Mouse (Mus musculus) layer of hippocampus, adult 8-10 months (tissue): ENCODE measurements around the gene Abcb9. TPM values are rescaled to one million over a fixed set of nuclear protein-coding genes. Genes with fewer than 3 reads are reported as not detected.

Experiments used
- DNase-seq, 2 experiments: peaks; one replicate each; pipeline ENCODE4 v3.0.0; 2022; ENCODE audit warnings: low spot score in 2 of 2
- total RNA-seq, 4 experiments: library from RNA; stranded (reverse); gene quantifications; 2 replicates each; pipeline ENCODE4 v1.2.4; 2022

The Abcb9 gene
- total RNA-seq = 10 to 100 TPM; 29.4 to 33.0 (median 30.4) TPM

DNA sequence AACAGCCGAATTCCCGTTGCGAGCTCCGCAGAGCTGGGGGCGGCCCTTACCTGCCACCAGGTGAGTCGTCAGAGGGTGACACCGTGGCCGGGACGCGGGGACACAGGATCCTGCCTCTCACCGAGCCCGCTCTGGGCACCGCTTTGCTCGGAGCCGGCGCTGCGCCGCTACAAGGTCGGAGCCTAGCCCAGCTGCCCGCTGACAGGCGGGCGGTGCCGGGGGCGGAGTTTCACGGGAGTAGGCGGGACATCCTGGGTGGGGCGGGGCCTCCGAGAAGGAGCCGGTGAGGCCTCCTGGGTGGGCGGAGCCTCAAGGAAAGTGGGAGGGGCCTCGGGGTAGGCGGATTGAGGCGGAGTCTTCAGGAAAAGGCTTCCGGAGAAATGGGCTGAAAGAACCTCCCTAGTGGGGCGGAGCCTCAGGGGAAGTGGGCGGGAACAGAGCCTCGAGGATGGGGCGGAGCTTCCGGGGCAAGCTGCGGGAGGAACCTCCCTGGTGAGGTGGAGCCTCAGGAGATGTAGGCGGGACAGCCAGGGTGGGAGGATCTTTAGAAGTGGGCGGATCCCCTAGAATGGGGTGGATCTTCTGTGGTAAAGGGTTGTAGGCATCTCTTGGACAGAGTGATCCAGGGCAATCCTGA is at the start of gene Abcb9:
Gene Abcb9 (minus strand): TSS at position 203 of the 637 bp plus-strand sequence.
- peak; percentile 95 to 97 for DNase-seq

DNA sequence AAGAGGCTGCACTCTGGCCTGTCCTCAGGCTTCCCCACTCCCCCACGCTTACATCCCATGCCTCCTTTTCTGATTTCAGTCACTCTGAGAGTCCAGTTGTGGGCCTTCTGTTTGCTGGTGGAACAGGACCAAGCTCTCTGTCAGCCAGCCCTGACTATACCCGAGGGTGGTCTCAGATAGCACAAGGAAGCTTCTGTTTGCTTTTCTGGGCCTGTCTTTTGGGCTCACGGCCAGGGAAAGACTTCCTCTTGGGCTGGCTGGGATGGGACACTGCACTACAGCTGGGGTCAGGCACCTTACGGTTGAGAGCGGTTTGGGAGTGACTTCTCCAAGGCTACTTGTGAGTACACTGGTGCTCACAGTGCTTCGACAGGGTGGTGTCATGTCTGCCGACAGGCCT is 42.5 kb upstream of the Abcb9 start:
- no peak for DNase-seq

- DNase-seq = no peak
Observed at GRCm38 (mm10) chr5:124134261-124134660, 38.7 kb upstream of the Abcb9 start.

GRCm38 (mm10) chr5:124125093-124125492 is 29.5 kb upstream of the Abcb9 start:
- no peak for DNase-seq

- no peak for DNase-seq
Observed at GRCm38 (mm10) chr5:124122357-124122756, 26.8 kb upstream of the Abcb9 start.

DNA sequence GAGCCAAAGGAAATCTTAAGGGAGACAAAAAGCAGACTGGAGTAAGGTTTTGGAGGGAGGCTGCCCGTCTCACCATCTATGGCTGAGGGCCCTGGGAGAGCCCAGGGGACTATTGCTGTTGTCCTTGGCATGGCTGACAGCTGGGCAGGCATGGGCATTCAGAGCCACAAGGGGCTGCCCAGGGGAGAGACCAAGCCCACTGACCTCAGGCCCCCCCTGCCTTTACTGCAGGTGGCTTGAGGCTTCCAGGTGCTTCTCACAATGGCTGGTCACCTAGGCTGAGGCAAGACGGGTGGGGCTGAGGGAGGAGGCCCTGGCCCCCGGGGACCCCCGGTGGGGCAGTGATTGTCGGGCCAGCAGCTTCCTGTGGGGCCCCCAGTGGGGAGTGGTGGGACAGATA is 23.6 kb upstream of the Abcb9 start:
- DNase-seq = no peak

DNA sequence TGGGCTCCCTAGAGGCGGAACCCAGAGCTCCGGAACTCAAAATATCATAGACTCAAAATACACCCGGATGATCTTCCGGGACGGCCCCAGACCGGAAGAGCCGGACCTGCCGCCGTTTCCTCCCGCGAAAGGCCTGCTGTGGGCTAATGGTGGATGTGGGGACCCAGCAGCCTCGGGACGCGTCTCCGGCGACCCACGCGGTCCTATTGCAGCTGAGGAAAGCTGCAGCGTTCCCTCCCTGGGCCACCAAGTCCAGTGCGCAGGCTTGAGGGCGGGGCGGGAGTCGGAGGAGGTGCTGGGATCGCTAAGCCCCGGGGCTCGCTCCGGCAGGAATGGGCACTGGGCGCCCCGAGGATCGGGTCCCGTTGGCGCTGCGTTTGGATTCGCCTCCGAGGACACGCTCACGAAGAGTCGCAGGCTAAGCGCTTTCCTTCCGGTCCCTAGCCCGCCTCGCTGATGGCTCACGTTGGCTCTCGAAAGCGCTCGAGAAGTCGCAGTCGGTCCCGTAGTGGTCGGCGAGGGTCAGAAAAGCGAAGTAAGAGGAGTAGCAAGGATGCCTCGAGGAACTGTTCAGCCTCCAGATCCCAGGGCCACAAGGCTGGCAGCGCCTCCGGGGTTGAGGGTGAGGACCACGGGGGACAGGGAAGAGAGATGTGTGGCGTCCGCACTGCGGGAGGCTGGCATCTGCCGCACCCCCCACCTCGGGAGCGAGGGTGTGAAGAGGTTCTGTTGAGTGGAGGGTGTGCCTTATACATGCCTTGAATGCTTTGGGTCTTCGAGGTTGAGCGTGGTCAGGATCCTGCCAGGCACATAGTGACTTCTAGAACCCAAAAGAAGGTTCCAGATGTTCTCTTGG is 20.6 kb upstream of the Abcb9 start, which contains the start of gene Arl6ip4:
Gene Arl6ip4 (plus strand): TSS at position 100 of the 856 bp plus-strand sequence.
- DNase-seq = peak in 1 of 2 experiments; percentile 77

- no peak for DNase-seq
Observed at GRCm38 (mm10) chr5:124115531-124115930, 19.9 kb upstream of the Abcb9 start.

GRCm38 (mm10) chr5:124114276-124115025 is 18.9 kb upstream of the Abcb9 start:
- DNase-seq = no peak

GRCm38 (mm10) chr5:124113030-124113429 is 17.4 kb upstream of the Abcb9 start:
- DNase-seq = peak in 1 of 2 experiments; percentile 52

DNA sequence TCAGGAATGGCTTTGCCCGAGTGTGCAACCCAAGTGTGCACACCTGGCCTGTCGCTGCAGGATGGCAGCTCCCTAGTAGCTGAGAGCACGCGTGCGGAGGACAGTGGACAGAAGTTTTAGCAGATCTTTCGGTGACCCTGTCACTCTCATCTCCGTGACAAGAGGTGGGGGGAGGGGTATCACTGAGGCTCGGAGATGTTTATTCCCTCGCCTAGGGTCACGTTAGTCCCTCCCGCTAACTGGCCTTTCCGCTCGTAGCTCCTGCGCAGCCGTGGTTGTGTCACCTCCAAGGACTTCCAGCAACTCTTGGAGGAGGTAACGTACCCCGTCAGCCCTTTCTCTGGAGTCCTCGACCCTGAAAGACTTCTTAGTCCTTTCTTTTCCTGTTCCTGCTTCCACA is 16.9 kb upstream of the Abcb9 start:
- peak in 1 of 2 experiments; percentile 47 for DNase-seq

DNA sequence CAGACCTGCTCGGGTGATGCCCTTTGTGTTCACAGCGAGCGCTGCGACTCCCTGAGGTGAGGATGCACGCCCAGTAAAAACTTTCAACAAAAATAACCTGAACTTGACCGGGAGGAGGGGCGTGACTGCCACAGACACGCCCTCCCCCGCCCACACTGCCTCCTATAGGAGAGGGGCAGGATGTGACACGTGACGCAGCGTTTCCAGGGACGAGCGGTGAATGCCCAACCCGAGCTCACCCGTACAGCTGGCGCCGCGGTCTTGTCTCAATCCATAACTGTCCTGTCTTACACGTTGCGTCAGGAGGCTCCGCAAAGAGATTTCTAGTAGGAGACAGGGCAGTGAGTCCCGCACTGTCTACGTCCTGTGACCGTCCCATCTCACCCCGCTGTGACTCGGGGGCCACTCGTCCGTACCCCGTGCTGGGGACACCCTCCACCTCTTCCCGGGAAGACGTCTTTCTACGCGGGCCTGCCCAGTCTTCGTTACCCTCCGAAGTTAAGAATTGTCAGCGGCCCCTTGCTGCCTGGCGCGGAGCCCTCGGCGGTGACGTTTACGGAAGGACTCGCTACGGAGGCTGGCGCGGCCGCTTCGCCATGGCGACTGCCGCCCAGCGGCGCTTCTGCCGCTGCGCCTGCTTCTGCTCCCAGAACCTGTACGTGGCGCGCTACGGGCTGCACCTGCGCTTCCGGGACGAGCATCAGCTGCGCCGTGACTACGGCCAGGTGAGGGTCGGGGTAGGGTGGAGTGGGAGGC is 16.3 kb upstream of the Abcb9 start, which contains the start of gene Ogfod2:
Gene Ogfod2 (plus strand): TSS at position 556 of the 756 bp plus-strand sequence.
- peak; percentile 91 to 93 for DNase-seq

GRCm38 (mm10) chr5:124111077-124111741 is 15.6 kb upstream of the Abcb9 start:
- DNase-seq = peak in 1 of 2 experiments; percentile 22

DNA sequence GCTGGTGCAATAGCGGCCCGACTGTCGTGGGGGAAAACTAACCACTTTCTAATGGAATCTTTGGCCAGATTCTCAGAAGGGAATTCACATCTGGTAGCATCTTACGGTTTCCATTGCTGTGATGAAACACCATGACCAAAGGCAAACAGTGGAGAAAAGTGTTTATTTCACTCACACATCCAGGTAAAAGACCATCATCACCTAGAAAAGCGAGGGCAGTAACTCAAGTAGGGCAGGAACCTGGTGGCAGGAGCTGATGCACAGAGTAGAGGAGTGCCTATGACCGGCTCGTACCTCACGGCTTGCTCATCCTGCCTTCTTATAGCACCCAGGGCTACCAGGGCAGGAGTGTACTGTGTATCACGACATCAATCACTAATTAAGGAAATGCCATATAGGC is 8.0 kb upstream of the Abcb9 start:
- no peak for DNase-seq

DNA sequence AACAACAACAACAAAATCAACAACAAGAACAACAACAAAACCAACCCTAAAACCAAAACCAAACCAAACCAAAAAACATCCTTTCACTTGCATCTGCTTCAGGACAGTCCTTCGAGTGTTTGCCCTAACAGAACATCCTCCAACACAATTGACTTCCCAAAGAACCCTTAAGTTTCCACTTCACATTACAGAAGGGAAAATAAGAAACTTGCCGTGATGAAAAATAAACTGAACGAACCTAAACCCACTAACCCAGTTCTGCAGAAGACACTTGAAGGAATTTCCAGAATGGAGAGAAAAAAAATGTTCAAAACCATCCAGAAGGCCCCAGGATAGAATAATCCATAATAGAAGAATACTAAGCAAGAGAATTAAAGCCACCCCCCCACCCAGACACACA is 7.4 kb upstream of the Abcb9 start:
- no peak for DNase-seq

DNA sequence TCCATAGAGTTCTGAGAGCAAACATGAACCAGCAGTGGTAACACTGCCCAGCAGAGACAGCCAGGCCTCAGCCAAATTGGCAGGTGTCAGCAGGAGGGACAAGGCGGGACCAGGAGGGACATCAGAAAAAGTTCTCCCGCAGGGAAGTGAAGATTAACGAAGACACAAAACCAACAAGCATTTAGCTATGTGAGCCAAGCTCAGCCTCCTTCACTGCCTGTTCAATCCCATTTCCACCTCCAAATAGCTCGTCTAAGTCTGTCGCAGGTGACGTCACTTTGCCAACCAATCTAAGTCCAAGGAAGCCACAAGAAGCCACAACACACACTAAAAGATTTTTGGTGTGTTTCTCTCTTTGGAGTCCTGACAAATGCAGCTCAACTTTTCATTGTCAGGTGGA is 6.7 kb upstream of the Abcb9 start:
- no peak for DNase-seq

DNA sequence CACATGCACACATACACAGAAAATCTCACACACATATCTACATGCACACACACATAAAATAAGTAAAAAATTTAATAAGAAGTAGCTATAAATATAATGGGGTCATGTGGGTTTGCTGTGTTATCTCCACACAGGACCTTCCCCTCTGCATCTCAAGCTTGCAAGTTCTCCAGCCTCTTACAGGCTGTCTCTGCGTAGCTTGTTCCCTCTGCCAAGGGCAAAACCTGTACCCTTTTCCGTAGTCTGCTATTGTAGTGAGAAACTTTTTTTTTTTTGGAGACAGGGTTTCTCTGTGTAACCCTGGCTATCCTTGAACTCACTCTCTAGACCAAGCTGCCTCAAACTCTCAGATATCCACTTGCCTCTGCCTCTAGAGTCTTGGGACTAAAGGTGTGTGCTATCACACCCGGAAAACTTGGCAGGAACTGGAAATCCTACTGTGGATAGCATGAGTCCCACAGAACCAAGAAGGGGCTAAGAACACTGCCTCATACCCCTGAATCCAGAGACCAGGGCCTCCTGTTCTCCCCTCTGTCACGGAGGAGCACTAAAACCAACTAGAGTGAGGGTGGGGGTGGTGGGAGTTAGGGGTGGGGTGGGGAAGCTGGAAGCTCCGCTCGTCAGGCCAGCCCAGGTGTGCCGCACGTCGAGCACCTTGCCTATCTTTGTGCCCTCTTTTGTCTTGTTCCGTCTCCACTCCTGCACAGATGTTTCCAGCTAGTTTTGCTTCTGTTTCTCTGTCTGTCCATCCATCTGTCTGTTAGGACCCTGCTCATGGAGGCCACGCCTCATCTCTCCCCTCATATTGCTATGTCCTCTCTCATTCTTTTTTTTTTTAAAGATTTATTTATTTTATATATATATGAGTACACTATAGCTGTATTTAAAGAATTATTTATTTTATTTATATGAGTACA is 4.8 kb upstream of the Abcb9 start:
- no peak for DNase-seq

DNA sequence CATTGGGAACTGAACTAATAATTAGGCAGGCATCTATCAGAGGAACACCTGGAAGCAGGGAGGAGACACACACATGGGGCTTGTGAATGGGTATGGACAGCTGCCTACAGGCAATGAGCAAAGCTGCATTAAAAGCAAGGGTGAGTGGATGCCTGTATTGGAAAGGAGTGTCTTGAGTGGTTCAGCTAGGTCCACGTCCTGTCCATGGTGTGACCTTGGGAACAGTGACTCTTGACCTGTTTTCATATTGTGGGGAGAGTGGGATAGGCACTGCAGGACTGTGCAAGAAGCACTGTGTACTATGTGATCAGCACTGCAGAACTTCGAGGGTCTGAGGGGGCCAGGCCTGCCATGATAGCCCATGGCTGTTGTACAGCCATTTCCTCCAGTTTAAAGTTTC is 3.3 kb upstream of the Abcb9 start:
- DNase-seq = no peak

DNA sequence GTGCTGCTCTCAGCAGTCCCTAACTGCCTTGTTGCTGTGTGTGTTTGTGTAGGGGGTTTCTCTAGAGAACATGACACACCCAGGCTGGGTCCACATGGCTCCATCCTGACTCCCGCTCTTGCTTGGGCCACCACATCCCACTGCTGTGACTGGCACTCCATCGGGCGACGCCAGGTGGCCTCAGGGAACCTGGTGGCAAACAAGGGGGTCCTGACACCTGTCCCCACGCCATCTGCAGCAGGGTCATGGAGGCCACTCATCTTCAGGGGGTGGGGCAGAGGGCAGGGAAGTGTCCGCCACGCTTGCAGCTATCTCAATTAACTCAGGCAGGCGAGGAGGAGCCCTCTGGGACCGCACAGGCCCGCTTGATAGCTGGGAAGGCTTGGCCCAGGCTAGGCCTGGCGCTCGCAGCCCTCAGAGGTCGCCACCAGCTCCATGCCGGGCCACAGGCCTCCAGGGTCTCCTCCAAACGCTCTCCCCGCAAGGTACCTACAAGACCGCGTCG is 469 bp downstream of the Abcb9 start:
- DNase-seq = no peak
